Mouse (Mus musculus) thymus, adult 2 months (tissue): ENCODE data around the gene Tmem115. TPM values are rescaled to one million over a fixed set of nuclear protein-coding genes. Genes with fewer than 3 reads are reported as not detected.

Experiments used
- DNase-seq: peaks from one replicate; pipeline ENCODE4 v3.0.0; 2021
- H3K27ac ChIP-seq: fragments of 200-500 bp; 2 replicates; pipeline ENCODE4 v1.5.1; 2012; ENCODE audit warnings: low read length, control low read depth; ENCODE audit not compliant: control insufficient read depth, insufficient read depth
- H3K27me3 ChIP-seq: fragments of 200-500 bp; 2 replicates; pipeline ENCODE4 v1.6.1; 2012; ENCODE audit warnings: mild to moderate bottlenecking, low read length, moderate library complexity, mixed read lengths; ENCODE audit not compliant: control insufficient read depth, insufficient read depth
- H3K36me3 ChIP-seq: fragments of 200-500 bp; 2 replicates; pipeline ENCODE4 v1.6.1; 2012; ENCODE audit warnings: mild to moderate bottlenecking, low read length, moderate library complexity; ENCODE audit not compliant: control insufficient read depth, insufficient read depth
- H3K4me1 ChIP-seq: fragments of 200-500 bp; replicated peaks from 2 replicates; pipeline ENCODE4 v1.6.1; 2012; ENCODE audit warnings: low read length; ENCODE audit not compliant: control insufficient read depth, insufficient read depth
- H3K4me3 ChIP-seq: fragments of 200-500 bp; 2 replicates; pipeline ENCODE4 v1.5.1; 2012; ENCODE audit warnings: mild to moderate bottlenecking, low read length, control low read depth, moderate library complexity; ENCODE audit not compliant: control insufficient read depth, insufficient read depth
- CTCF ChIP-seq: fragments of 200-500 bp; IDR thresholded peaks from 2 replicates; pipeline ENCODE4 v1.5.1; 2012; ENCODE audit warnings: mild to moderate bottlenecking, control low read depth, low read length, moderate library complexity, borderline replicate concordance; ENCODE audit not compliant: control insufficient read depth, poor library complexity, insufficient read depth; ENCODE audit errors: extremely low read depth
- POLR2A ChIP-seq: fragments of 200-500 bp; IDR thresholded peaks from 2 replicates; pipeline ENCODE4 v1.6.1; 2012; ENCODE audit warnings: mild to moderate bottlenecking, low read length, control low read depth, moderate library complexity; ENCODE audit not compliant: control insufficient read depth, poor library complexity, insufficient read depth; ENCODE audit errors: extremely low read depth
- WGBS: fragments of 180-500 bp; shearing (Covaris S2); methylation state at CpG from one replicate; pipeline ENCODE4 v1.1.7; 2018; 5-methylcytosine and 5-hydroxymethylcytosine counted together
- polyA plus RNA-seq: library from polyadenylated mRNA; depleted of rRNA; stranded (reverse); fragments of >200 nt; gene quantifications from 2 replicates; pipeline ENCODE4 v1.2.3, GENCODE M21; 2012

Gene Tmem115
- polyA plus RNA-seq, 1 experiment = 55.7 TPM

DNA sequence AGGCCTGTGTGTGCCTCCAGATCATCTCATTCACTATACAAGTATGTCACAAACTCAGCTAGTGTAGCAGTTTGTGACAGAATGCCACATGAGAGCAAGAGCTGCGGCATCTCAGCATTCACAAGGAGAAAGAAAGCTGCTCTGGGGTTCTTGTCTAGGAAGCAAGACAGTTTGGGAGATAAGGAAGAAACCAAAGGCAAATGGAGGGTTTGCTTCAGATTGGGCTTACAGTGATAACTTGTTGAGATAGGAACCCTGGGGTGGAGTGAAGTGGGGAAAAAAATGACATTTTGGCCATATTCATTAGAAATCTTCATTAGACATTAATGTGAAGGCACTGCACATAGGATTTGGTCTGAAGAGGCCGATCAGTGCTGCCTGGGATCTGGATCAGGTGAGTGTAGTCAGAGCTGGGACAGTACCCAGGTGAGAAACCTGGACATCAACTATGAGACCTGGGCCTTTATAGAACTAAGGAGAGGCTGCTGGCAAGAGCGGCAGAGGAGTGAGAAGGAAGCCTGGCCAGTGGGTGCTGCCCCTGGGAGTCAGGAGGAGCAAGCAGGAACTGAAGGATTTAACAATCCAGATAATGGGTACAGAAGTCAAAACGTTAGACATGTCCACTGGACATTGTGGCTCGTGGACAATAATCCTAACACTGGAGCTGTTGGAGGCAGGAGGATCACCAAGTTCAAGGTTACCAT, 19.1 kb downstream of the Tmem115 start:
- no peaks in the 10 kb centered on the region for H3K27me3 ChIP-seq
- 89% methylated on average over 5 of the region's 5 CpGs for WGBS
- TF ChIP-seq POLR2A = no peak
- TF ChIP-seq CTCF = no peak
- H3K4me1 ChIP-seq = peaks cover 49% of the 10 kb centered on the region
- no peak overlapping the region for H3K4me3 ChIP-seq
- H3K27ac ChIP-seq = no peak overlapping the region
- no peak for DNase-seq
- peaks cover 8% of the 10 kb centered on the region for H3K36me3 ChIP-seq

DNA sequence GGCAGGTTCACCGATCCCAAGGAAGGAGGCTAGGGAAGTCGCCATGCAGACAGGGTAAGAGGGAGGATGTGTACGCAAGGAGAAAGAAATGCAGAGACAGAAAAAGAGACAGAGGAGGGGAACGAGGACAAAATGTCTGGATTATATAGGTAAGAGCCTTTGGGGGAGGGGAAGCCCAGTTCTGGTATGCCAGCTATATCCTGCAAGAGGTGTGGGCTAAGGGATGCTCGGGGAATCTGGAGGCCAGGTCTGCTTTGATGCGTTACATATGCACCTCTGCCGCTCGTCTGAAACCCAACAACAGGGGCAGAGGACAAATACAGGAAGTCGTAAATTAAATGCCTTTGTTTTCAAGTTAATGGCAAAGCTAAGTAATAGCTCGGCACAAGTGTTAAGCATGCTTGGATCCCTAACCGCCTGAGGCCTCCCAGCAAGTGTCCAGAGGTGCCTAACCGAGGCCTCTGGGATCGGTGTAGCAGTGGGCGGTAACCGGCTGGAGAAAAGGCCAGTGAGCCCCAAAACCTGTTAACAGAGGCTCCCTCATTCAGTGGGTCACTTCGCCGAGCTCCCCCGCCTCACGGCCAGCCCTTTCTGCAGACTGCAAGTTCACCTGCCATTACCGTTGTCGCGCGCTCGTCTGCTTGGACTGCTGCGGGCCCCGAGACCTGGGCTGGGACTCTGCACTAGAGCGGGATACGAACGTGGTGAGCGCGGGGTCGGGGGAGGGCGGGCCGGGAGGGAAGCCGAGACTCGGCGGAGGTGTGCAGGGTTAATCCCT, 20.0 kb downstream of the Tmem115 start:
- H3K27ac ChIP-seq = peak overlapping the region; percentile 75
- 4% methylated on average over 37 of the region's 37 CpGs for WGBS
- peak; percentile 59 for DNase-seq
- TF ChIP-seq CTCF = 0 out of 2 replicates have a peak, but pooled peaks have one; percentile 13
- no peak for TF ChIP-seq POLR2A
- H3K4me1 ChIP-seq = peaks cover 49% of the 10 kb centered on the region
- H3K36me3 ChIP-seq = peaks cover 17% of the 10 kb centered on the region
- H3K27me3 ChIP-seq = no peaks in the 10 kb centered on the region
- peak overlapping the region; percentile 71 for H3K4me3 ChIP-seq

DNA sequence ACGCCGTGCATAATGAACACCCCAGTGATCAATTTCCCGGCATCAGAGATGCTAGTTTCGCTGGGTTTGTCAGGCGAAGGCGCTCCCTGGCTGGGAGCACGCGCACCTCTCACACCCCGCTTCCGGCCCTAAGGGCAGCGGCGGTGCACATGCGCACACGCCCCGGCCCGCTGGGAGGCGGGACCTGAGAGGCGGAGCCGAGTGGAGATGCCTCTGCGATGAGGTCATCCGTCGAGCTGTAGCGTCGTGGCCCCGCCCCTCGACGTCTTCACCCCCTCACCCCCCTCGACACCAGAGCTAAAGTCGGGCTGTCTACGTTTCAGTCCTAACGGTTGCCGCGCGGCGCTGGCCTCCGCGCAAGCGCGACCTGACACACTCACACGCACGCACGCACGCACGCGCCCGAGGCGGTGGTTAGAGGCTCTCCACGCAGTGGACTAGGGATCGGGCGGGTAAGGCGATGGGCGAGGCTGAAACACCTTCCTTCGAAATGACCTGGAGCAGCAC, 20.6 kb downstream of the Tmem115 start:
- DNase-seq = peak; percentile 94
- Histone ChIP-seq H3K4me3 (peak overlapping the region; percentile 73), H3K27ac (peak overlapping the region; percentile 75), H3K4me1 (peaks cover 49% of the 10 kb centered on the region), H3K27me3 (no peaks in the 10 kb centered on the region), H3K36me3 (peaks cover 23% of the 10 kb centered on the region)
- WGBS = under 1% methylated on average over 53 of the region's 53 CpGs
- TF ChIP-seq POLR2A (peak; percentile 90), CTCF (peak; percentile 34; the same call in 1 of the 2 replicates)

DNA sequence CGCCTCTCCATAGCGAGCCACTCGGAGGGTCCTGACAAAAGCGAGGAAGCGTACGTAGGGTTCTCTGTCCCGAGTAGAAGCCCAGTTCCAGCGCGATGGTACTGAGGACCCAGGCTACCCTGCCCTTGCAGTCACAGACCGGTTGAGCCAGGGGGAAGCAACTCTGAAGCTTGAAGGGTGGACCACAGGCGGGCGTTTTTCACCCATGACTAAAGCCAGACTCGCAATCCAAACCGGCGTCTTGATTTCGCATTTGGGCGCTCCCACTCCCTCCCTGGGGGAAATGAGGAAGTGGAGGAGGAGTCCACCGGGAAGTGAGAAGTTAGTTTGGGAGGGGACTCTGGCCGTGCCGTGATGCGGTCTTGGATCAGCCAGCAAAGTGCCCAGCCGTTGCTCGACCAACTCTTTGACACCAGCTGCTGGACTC, 21.3 kb downstream of the Tmem115 start:
- H3K27me3 ChIP-seq = no peaks in the 10 kb centered on the region
- H3K36me3 ChIP-seq = peaks cover 28% of the 10 kb centered on the region
- WGBS = under 1% methylated on average over 23 of the region's 23 CpGs
- DNase-seq = no peak
- H3K4me3 ChIP-seq = peak overlapping the region; percentile 73
- TF ChIP-seq POLR2A (no peak), CTCF (no peak)
- H3K4me1 ChIP-seq = peaks cover 49% of the 10 kb centered on the region
- peak overlapping the region; percentile 66 for H3K27ac ChIP-seq

DNA sequence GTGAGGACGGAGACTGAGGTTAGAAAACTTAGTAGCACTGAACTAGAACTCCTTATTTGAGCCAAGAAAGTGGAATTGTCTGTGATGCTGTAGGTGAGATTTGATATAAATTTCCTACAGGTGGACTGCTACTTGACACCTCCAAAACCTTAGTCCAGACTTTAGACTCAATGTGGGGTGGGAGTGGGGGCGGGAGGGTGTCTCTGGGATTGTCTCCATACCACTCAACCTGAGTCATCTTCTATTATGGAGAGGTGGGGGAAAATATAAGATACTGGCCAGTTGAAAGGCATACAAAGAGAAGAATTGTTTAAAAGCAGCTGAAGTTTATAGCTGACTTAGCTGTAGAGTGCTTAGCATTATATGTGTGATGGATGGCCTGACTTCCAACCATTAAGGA, 22.0 kb downstream of the Tmem115 start:
- Histone ChIP-seq H3K27ac (no peak overlapping the region; the same call in 1 of the 2 replicates), H3K4me1 (peaks cover 42% of the 10 kb centered on the region), H3K27me3 (no peaks in the 10 kb centered on the region), H3K36me3 (peaks cover 31% of the 10 kb centered on the region), H3K4me3 (peak overlapping the region; percentile 73)
- TF ChIP-seq CTCF (no peak), POLR2A (no peak)
- no peak for DNase-seq
- WGBS = 49% methylated on average over 2 of the region's 2 CpGs

DNA sequence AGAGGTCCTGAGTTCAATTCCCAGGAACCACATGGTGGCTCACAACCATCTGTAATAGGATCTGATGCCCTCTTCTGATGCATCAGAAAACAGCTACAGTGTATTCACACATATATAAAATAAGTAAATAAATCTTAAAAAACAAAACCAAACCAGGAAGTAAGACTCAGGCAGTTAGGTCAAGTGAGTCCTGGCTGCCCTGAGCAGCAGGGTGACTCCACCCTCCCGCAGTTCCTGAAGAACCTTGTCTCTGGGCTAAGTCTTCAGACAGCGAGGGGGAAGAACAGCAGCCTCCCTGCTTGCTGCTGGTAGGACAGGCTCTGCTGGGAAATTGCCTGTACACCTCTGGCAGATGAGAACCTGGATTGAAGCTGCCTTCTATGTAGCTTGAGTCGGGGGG, 22.6 kb downstream of the Tmem115 start:
- Histone ChIP-seq H3K4me1 (peaks cover 36% of the 10 kb centered on the region), H3K36me3 (peaks cover 37% of the 10 kb centered on the region), H3K27me3 (no peaks in the 10 kb centered on the region), H3K27ac (no peak overlapping the region), H3K4me3 (no peak overlapping the region)
- TF ChIP-seq POLR2A = no peak
- no peak for TF ChIP-seq CTCF
- WGBS = 43% methylated on average over 3 of the region's 3 CpGs
- DNase-seq = no peak
